Mouse (Mus musculus): ENCODE data around the gene Olfr1377. TPM values are rescaled to one million over a fixed set of nuclear protein-coding genes. Genes with fewer than 3 reads are reported as not detected.
"Not testable (repeated sequence)": the region's sequence is repeated elsewhere in the genome, so short reads cannot be mapped to it uniquely, and the experiment has no call there.

Olfr1377 gene
- polyA plus RNA-seq, 2 experiments, result not detected

GRCm38 (mm10) chr11:51003296-51003695, 21.5 kb downstream of the Olfr1377 start, which contains the start of gene Olfr51:
Olfr51 (plus strand) TSS chr11:51003596.
- DNase-seq (ENCODE audit: low spot score), result no peak
- H3K4me1 ChIP-seq (ENCODE audit: control insufficient read depth, insufficient read depth, low read length), result no peaks in the 10 kb centered on the region
- H3K4me3 ChIP-seq (replicated peaks; ENCODE audit: low read length), result no peak within 1 kb of the TSS
- TF ChIP-seq POLR2A (IDR thresholded peaks at IDR 0.05; ENCODE audit: borderline replicate concordance, extremely low read depth, insufficient read depth, insufficient read length), result no peak
- ATAC-seq (ENCODE audit: low FRiP score, low read depth), result no peak
- no peaks in the 10 kb centered on the region for H3K36me3 ChIP-seq (ENCODE audit: control insufficient read depth, insufficient read depth, low read length)
- H3K4me2 ChIP-seq (replicated peaks; ENCODE audit: low read depth, low read length, severe bottlenecking), result no peak within 1 kb of the TSS
- H3K27ac ChIP-seq (replicated peaks; ENCODE audit: low read depth, low read length), result no peak within 1 kb of the TSS
- WGBS, result 82% methylated on average over 5 of the region's 5 CpGs
- no peaks in the 10 kb centered on the region for H3K9me3 ChIP-seq (ENCODE audit: control insufficient read depth, low read length)
- H3K9ac ChIP-seq (ENCODE audit: low read depth, low read length, severe bottlenecking), result no peak within 1 kb of the TSS
- no peaks in the 10 kb centered on the region for H3K27me3 ChIP-seq (ENCODE audit: control insufficient read depth, insufficient read depth, low read length)

- DNase-seq (ENCODE audit: low spot score), result no peak
- WGBS, result 74% methylated on average over 5 of the region's 5 CpGs
- H3K36me3 ChIP-seq (ENCODE audit: control insufficient read depth, insufficient read depth, low read length), result no peaks in the 10 kb centered on the region
Measured at GRCm38 (mm10) chr11:51011821-51012220, 30.1 kb downstream of the Olfr1377 start.

GRCm38 (mm10) chr11:51013936-51014335, 32.2 kb downstream of the Olfr1377 start, which contains the start of gene Olfr54:
Olfr54 (plus strand) TSS chr11:51014236.
- Histone ChIP-seq H3K36me3 (ENCODE audit: control insufficient read depth, insufficient read depth, low read length) (no peaks in the 10 kb centered on the region), H3K4me2 (replicated peaks; ENCODE audit: low read depth, low read length, severe bottlenecking) (no peak within 1 kb of the TSS), H3K4me1 (ENCODE audit: control insufficient read depth, insufficient read depth, low read length) (no peaks in the 10 kb centered on the region), H3K9ac (ENCODE audit: low read depth, low read length, severe bottlenecking) (no peak within 1 kb of the TSS), H3K27me3 (ENCODE audit: control insufficient read depth, insufficient read depth, low read length) (no peaks in the 10 kb centered on the region), H3K9me3 (ENCODE audit: control insufficient read depth, low read length) (no peaks in the 10 kb centered on the region), H3K27ac (replicated peaks; ENCODE audit: low read depth, low read length) (no peak within 1 kb of the TSS), H3K4me3 (replicated peaks; ENCODE audit: low read length) (no peak within 1 kb of the TSS)
- TF ChIP-seq POLR2A (IDR thresholded peaks at IDR 0.05; ENCODE audit: borderline replicate concordance, extremely low read depth, insufficient read depth, insufficient read length), result no peak
- DNase-seq (ENCODE audit: low spot score) (no peak), ATAC-seq (ENCODE audit: low FRiP score, low read depth) (no peak)
- WGBS, result 58% methylated on average over 1 of the region's 1 CpGs

More at GRCm38 (mm10) chr11:51011821-51012220, 30.1 kb downstream of the Olfr1377 start:
- no peak overlapping the region for H3K4me3 ChIP-seq (replicated peaks; ENCODE audit: low read length)
- no peaks in the 10 kb centered on the region for H3K4me1 ChIP-seq (ENCODE audit: control insufficient read depth, insufficient read depth, low read length)
- no peaks in the 10 kb centered on the region for H3K27me3 ChIP-seq (ENCODE audit: control insufficient read depth, insufficient read depth, low read length)
- H3K4me2 ChIP-seq (replicated peaks; ENCODE audit: low read depth, low read length, severe bottlenecking), result no peak overlapping the region
- no peak for TF ChIP-seq POLR2A (IDR thresholded peaks at IDR 0.05; ENCODE audit: borderline replicate concordance, extremely low read depth, insufficient read depth, insufficient read length)
- H3K9ac ChIP-seq (ENCODE audit: low read depth, low read length, severe bottlenecking), result no peak overlapping the region
- ATAC-seq (ENCODE audit: low FRiP score, low read depth), result no peak
- no peaks in the 10 kb centered on the region for H3K9me3 ChIP-seq (ENCODE audit: control insufficient read depth, low read length)
- H3K27ac ChIP-seq (replicated peaks; ENCODE audit: low read depth, low read length), result no peak overlapping the region

- H3K9ac ChIP-seq (ENCODE audit: low read depth, low read length, severe bottlenecking), result no peak overlapping the region
- no peak for DNase-seq (ENCODE audit: low spot score)
- H3K27ac ChIP-seq (replicated peaks; ENCODE audit: low read depth, low read length), result no peak overlapping the region
- no peaks in the 10 kb centered on the region for H3K9me3 ChIP-seq (ENCODE audit: control insufficient read depth, low read length)
- no peak overlapping the region for H3K4me2 ChIP-seq (replicated peaks; ENCODE audit: low read depth, low read length, severe bottlenecking)
- no peak overlapping the region for H3K4me3 ChIP-seq (replicated peaks; ENCODE audit: low read length)
- H3K27me3 ChIP-seq (ENCODE audit: control insufficient read depth, insufficient read depth, low read length), result no peaks in the 10 kb centered on the region
- H3K36me3 ChIP-seq (ENCODE audit: control insufficient read depth, insufficient read depth, low read length), result no peaks in the 10 kb centered on the region
- no peaks in the 10 kb centered on the region for H3K4me1 ChIP-seq (ENCODE audit: control insufficient read depth, insufficient read depth, low read length)
- ATAC-seq (ENCODE audit: low FRiP score, low read depth), result no peak
- TF ChIP-seq POLR2A (IDR thresholded peaks at IDR 0.05; ENCODE audit: borderline replicate concordance, extremely low read depth, insufficient read depth, insufficient read length), result no peak
- WGBS, result 53% methylated on average over 2 of the region's 2 CpGs
Measured at GRCm38 (mm10) chr11:51016341-51016740, 34.6 kb downstream of the Olfr1377 start.

- H3K4me1 ChIP-seq (ENCODE audit: control insufficient read depth, insufficient read depth, low read length); H3K4me2 ChIP-seq (replicated peaks; ENCODE audit: low read depth, low read length, severe bottlenecking); H3K27ac ChIP-seq (replicated peaks; ENCODE audit: low read depth, low read length); H3K4me3 ChIP-seq (replicated peaks; ENCODE audit: low read length); H3K9me3 ChIP-seq (ENCODE audit: control insufficient read depth, low read length); ATAC-seq (ENCODE audit: low FRiP score, low read depth); DNase-seq (ENCODE audit: low spot score); H3K36me3 ChIP-seq (ENCODE audit: control insufficient read depth, insufficient read depth, low read length); H3K27me3 ChIP-seq (ENCODE audit: control insufficient read depth, insufficient read depth, low read length); H3K9ac ChIP-seq (ENCODE audit: low read depth, low read length, severe bottlenecking): not testable (repeated sequence)
- WGBS, result 82% methylated on average over 11 of the region's 11 CpGs
Measured at GRCm38 (mm10) chr11:51026811-51027210, 45.0 kb downstream of the Olfr1377 start.

GRCm38 (mm10) chr11:51029381-51029780, 47.6 kb downstream of the Olfr1377 start:
- not testable (repeated sequence) for H3K9me3 ChIP-seq (ENCODE audit: control insufficient read depth, low read length); H3K36me3 ChIP-seq (ENCODE audit: control insufficient read depth, insufficient read depth, low read length); H3K27ac ChIP-seq (replicated peaks; ENCODE audit: low read depth, low read length); H3K27me3 ChIP-seq (ENCODE audit: control insufficient read depth, insufficient read depth, low read length); H3K4me2 ChIP-seq (replicated peaks; ENCODE audit: low read depth, low read length, severe bottlenecking); H3K9ac ChIP-seq (ENCODE audit: low read depth, low read length, severe bottlenecking); ATAC-seq (ENCODE audit: low FRiP score, low read depth); H3K4me3 ChIP-seq (replicated peaks; ENCODE audit: low read length); H3K4me1 ChIP-seq (ENCODE audit: control insufficient read depth, insufficient read depth, low read length); DNase-seq (ENCODE audit: low spot score)
- WGBS, result 46% methylated on average over 8 of the region's 8 CpGs
